Mouse (Mus musculus): Measurements from ENCODE around the gene Cd109.

The Cd109 gene

DNA sequence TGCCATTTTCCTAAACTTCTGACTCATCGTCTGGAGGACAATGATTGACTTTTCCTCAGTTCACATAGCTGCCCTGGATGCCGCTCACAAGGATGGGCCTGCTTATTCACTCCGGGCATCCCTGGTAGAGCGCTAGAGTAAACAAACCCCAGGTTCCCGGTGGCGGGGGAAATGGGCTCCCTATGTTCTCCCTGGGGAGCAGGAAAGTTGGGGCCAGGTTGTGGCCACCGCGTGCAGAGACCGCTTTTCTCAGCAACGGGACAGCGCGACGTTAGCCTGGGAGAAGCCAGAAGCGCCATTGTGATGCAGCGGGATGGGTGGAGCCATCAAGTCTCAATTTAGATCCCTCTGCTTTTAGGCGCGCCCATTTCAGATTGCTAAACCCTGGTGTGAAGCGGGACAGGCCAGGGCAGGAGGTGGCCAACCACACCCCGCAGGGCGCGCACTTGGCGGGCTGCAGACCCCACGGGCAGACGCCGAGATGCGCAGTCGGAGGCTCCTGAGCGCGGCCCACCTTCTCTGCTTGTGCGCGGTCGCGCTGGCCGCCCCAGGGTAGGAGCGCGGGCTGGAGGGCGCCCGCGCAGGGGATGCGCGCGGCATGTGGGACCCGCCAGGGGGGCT, at the start of gene Cd109:
Gene Cd109 (plus strand): TSS at position 146 of the 621 bp plus-strand sequence.
- peak; percentile 83 for DNase-seq (ENCODE audit: inconsistent ontology term)

DNA sequence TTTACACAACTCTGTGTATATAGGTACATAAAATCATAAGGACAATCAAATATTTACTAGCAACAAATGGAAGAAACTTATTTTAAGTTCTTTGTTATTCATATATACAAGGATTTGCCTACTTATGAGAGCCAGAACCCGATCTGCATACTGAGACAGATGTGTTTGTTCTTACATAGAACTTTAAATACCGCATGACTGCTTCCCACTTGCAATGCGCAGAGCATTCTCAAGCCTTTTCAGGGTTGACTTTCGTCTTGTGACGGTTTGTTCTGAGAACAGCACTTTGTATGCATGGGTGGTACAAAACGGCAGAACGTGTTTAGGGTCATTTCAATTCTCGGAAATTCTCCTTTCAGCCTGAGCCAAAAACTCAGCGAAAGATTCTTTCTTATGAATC, 45.4 kb upstream of the Cd109 start:
- no peak for DNase-seq (ENCODE audit: inconsistent ontology term)

DNA sequence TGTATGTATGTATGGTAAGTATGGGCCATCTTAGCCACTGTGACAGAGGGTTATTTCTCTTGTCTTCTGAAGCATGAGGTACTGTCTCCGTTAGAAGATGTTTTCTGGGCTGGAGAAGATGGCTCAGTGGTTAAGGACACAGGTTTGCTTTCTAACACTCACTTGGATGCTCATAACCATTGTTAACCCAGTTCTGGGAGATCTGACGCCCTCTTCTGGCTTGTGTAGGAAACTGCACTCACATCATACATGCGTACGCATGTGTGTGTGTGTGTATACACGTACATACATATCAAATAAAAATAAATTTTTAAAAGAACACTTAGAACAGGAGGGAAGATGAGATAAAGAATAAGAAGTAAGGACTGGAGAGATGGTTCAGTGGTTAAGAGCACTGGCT, 38.9 kb upstream of the Cd109 start:
- DNase-seq (ENCODE audit: inconsistent ontology term) = no peak

DNA sequence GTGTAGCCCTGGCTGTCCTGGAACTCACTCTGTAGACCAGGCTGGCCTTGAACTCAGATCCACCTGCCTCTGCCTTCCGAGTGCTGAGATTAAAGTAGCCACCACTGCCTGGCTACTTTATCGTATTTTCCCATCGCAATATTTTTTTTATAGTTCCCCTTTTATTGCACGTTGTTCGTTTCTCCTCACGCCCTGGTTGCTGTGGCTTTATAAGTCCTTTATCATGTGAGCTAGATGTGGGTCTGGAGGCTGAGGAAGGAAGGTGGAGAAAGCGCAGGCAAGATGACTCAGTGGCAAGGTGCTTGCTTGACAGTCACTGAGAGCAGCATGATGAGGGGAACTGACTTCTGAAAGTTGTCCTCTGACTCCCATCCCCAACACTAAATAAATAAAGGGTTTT, 36.5 kb upstream of the Cd109 start:
- no peak for DNase-seq (ENCODE audit: inconsistent ontology term)

DNA sequence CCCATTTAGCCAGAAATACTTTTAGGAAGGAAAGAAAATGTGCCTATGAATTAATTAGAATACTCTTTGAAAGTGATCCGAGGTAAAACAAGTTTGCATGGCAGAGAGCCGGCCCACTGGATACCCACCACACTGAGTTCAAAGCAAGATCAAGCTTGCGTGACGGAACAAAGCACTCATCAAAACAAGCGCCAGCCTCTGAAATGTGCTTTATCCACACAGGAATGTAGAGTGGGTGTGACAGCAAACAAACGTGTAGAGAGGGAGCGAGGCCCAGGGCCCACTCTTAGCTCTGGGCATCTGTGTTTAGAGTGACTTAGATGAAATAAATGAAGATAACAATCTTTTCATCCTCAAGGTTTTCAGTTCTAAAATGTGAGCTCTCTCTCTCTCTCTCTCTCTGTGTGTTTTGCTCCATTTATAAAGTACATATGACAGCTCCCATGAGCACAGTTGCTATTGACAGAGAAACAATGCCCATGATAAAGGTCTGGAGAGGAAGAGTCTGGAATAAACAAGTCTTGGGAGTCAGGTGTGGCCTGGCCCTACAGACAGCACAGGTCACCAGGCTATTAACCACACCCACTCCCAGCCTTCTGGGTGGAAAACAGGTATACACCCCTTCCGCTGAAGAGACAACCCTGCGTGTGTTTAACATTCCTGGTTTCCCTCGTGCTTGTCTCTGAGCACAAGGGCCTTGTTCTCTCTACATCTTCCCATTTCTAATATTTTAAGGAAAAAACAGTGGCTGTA, 35.5 kb upstream of the Cd109 start:
- peak; percentile 41 for DNase-seq (ENCODE audit: inconsistent ontology term)

DNA sequence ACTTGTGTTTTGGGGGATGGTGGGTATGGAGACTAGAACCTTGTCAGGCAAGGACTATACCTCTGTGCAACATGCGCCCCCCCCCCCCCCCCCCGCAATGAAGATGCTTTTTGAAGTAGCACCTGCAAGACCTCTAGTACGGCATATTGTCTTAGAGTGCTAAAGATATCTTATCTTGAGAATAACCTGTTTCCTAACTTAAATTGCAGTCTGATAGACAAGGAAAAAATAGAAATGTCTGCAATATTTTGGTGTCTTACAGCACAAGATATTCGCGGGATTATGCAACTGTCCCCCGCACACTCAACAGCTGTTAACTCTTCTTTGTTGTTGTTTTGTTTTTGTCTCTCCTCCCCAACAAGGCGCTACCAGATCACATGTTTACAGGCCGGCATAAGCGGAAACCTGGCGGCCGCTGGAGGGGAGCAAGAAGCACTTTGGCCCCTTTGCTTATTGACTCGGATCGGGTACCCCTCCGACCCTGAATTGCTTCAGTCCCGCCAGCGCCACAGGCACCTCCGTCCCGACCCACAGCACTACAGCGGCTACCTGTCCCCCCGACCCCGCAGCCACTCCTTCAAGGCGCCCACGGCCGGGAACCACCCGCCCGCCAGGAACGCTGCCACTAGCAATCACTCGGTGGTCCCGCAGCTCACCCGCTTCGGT, 28.0 kb upstream of the Cd109 start:
- DNase-seq (ENCODE audit: inconsistent ontology term) = no peak

DNA sequence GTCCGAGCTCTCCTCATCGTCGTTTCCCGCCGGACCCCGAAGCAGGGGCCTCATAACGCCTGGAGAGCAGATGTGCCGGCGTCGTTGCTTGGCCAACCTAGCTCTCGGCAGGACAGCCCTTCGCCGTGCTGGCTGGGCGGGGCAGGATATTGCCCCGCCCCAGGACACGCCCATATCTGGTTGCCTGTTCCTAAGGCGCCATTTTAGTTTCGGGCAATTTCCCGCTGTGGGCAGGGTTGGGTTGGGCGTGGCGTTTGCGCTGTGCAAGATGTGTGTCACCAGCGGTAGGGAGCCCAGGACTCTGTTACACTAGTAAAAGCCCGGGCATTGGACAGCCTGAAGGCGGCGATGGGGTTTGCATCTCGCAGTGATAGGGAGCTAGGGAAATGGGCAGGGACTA, 27.4 kb upstream of the Cd109 start, which contains the start of gene Slc17a5:
Gene Slc17a5 (minus strand): TSS at position 128 of the 400 bp plus-strand sequence.
- DNase-seq (ENCODE audit: inconsistent ontology term) = peak; percentile 96

DNA sequence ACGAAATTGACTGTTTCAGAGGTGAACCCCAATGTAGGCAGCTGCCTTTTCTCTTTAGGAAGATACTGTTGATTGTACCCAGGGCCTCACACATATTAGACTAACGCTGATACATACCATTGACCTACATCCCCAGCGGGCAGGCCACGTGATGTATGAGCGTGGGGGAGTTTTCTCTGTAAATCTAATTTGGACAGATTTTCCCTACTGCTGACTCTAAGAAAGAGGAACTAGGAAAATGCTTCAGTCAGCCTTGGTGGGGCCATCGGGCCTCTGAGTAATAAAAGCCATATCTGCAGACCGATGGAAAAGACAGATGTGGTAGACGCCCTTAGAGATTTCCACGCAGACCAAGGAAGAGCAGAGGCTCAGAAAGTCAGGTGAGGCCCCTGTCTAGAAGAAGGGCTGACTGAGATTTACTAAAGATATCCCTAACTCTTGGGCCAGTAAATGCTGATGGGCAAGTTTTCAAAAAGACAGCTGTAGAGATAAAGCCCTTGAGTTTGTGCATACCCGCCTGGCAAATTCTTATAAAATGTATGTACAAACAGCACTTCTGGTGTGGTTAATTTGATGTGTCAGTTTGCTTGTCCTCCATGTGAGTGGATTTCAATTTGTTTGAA, 26.8 kb upstream of the Cd109 start:
- no peak for DNase-seq (ENCODE audit: inconsistent ontology term)

DNA sequence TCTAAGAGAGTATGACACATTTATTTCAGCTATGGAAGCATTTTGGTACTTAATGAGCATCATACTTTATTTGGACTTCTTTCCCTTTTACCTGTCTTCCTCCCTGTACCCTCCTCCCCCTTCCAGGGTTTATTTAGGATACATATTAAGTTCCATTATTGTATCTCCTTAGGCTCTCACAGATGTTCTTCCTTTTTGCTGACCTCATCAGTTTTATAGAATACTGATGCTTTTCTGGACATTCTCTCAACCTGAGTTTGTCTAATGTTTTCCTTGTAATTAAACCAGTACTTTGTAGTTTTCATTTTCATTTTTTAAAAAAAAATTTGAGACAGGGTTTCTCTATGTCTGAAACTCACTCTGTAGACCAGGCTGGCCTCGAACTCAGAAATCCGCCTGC, 24.9 kb upstream of the Cd109 start:
- no peak for DNase-seq (ENCODE audit: inconsistent ontology term)

DNA sequence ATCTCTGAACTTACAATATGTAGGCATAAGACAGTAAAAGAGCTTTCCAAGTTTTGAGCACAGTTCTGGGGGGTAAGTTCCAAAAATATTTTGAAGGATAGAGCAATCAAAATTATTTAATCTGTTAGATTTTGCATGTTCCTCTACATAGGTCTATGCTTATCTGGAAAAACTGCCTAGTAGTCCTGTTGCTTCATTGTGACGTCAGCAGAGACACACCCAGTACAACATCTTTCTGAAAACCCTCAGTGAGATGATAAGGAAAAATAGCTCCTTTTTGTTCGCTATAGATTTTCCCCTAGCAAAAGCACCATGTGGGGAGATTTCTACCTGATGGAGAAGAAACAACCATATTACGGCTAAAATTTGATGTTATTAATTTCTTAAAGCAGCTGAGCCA, 20.1 kb upstream of the Cd109 start:
- DNase-seq (ENCODE audit: inconsistent ontology term) = no peak

DNA sequence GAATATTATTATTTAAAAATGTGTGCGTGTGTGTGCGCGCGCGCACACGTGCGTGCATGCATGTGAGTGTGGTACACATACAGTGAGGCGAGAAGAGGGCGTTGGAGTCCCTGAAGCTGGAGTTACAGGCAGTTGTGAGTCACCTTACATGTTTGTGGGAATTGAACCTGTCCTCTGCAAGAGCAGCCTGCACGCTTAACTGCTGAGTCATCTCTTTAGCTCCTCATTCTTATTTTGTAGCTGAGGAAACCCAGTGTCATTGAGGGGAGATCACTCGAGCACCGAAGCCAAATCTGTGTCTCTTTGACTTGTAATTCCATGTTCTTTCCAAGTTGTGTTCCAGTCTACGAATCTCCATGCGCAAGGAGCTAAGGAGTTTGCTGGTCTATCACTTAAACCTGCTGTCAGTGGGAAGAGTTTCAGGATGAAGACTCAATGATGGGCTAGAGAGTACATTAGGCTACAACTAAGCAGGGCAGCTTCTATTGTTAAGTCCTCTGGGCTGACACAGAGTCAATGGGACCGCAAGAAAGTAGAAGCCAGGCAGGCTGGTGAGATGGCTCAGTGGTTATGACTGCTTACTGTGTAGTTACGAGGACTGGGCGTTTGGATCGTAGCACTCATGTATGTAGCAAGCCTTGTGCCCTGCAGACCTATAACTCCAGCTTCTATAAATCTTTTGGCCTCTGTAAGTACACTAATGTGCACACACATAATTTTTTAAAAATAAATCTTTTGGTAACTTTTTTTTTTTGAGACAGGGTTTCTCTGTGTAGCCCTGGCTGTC, 19.4 kb upstream of the Cd109 start:
- DNase-seq (ENCODE audit: inconsistent ontology term) = no peak

DNA sequence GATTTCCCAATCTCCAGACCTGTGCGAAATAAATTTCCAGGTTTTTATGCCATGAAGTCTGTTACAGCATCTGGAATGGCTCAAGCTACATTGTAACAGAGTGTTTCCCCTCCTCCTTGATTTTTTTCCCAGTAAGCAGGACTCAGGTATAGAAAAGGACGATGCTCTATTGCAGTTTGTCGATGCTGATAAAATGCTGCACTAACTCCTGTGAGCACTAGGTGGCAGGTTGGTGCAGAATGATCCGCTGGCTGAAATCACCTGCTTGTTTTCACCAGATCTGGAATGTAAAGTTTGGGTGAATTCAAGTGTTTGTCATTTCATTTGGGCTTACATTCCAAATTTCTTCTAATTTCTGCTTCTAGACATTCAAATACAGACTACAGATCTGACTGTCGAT, 18.5 kb upstream of the Cd109 start:
- DNase-seq (ENCODE audit: inconsistent ontology term) = no peak

DNA sequence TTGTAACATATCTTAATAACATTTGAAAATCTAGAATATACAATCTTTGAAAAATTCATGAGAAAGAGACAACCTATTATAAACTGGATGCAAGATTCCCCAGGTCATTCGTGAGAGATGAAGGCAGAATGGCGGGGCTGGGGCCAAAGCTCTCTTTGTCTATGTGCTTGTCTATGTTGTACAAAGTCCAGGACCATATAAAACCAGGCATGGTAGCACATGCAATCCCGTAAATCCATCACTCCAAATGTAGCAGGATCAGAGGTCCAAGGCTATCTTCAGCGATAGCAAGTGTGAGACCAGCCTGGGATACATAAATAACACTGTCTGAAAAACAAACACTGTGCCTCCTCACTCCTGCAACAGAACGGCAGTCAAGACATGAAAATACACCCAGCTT, 15.4 kb upstream of the Cd109 start:
- DNase-seq (ENCODE audit: inconsistent ontology term) = no peak

DNA sequence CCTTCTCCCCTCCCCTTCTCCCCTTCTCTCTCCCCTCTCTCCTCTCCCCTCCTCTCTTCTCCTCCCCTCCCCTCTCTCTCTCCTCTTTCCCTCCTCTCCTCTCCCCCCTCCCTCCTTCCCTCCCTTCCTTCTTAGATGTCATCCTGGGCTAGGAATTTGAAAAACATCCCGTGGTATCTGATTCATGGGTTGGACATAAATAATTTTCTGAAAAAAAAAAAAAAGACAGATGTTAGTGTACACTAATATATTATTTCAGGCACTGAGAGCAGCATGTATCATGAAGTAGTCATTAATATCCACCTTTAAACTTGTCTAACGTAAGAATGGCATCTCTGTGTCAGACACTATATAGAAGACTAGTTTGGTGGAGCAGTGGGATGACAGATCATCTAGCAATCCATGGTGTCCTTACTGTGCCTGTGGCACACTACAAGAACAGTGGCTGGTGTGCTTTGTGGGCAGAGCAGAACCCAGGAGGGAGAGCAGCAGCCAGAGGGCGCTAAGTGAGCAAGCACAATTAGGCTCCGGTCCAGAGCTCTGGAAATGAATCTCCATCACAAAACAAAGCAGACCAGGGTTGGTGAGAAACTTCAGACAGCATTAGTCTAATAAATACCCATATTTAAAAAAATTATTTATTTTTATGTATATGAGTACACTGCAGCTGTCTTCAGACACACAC, 14.2 kb upstream of the Cd109 start:
- DNase-seq (ENCODE audit: inconsistent ontology term) = peak; percentile 18

DNA sequence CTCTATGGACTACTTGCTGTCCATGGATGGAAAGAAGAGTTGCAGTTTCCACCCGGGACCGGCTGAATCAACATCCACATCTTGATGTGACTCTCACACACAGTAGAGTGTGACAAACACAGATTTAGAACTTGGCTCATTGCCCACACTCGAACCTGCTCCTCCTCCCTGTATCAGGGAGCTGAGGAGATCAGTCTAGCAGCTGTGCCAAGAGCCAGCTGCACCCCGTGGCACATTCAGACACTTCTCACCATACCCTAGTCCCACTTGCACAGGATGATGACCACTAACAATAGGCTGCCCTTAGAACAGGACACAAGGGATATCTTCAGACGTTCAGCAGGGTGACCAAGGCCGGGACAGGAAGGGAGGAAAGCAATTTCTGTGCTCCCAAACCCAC, 1.1 kb upstream of the Cd109 start:
- no peak for DNase-seq (ENCODE audit: inconsistent ontology term)

DNA sequence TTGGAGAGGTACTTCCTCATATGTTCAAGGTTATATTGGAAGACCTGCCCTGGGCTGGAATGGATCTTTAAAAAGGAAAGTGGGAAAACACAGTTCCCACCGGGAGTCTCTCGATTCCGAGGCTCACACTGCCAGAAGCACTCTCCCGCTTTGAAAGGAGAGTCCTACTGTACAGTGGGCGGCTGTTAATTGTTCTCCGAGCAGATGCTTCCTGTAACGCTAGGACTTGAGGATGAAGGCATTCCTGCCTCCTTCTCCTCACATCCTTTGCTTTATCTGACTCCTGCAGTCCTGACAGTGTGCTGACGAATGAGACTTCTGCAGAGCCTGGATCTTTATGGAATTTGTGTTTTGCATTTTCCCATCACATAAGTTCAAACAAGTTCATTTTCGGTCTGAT, 3.9 kb downstream of the Cd109 start:
- no peak for DNase-seq (ENCODE audit: inconsistent ontology term)

DNA sequence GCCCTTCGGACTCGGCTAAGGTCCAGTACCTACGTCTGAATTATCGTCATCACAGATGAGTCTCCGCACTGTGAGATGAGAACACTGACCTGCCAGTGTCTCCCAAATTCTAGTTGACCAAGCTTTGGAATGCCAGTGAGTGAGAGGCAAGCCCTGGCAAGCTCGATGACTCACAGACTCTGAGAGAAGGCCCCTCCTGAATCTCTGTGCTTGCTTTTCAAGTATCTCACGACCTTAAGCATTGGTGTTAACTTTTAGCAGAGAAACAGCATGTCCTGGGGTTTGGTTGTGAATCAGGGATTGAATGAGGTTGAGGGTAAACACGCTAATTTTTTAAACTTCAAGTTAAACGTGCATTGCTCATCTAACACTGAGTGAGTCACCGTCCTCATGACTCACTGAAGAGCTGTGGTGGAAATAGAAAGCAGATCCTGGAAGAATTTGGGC, 8.0 kb downstream of the Cd109 start:
- peak; percentile 96 for DNase-seq (ENCODE audit: inconsistent ontology term)

DNA sequence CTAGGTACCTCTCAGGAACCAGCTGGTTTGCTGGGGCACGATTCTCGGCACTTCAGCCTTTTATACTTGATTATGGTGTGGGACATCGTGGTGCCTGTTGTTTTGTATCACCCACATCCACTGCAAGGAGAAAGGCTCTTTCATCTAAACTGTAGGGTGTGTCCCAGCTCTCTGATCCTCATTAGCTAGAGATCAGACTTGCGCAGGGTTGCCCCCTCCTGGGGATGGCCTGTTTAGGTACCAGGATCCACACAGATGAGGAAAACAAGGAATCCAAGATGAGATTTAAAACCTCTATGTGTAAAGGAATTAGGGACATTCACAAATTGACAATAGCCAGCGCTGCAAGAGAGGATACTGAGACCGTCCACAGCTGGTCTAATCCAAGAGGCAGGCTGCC, 14.6 kb downstream of the Cd109 start:
- no peak for DNase-seq (ENCODE audit: inconsistent ontology term)

DNA sequence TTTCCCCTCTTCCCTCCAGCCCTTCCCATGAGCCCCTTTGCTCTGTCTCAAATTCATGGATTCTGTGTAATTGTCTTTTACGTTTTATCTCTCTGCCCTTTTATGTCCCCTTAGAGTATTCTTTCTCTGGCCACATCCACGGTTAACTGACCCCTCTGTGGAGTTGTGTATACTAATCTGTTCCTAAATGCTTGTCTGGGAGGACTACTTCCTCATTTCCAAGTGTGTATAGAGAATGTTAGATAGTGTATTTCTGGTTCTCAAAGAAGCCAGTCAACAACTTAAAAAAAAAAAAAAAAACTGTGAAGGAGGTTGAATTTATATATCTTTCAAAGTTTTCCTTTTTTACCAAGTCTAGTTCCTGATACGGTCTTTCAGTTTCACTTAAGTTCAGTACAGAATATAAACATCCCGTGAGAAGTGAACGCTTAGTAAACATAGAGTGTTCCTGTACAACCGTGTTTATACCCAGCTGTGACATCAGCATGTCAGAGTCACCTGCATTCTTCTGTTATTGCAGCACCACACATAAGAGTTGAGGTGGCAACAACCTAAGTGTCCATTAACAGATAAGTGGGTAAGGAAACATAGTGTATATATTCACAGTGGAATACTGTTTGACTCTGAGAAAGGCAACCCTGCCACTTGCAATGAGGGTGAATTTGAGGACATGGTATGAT, 16.5 kb downstream of the Cd109 start:
- DNase-seq (ENCODE audit: inconsistent ontology term) = no peak

DNA sequence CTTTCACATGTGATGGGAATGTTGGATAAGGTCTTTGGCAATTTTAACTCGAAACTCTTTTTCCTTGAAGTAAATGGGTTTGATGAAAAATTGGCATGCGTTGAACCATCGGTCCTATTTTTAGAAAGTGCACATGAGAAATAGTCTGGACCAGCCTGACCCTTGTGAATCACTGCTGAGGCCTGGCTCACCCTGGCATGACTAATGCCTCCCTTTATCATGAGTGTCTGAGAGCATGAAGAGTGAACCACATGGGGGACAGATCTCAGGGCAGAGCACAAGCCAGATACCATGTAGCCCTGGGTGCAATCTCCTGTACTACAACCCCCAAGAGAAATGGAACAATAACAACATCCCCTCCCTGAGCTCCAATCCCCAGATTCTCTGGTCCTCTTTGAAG, 18.6 kb downstream of the Cd109 start:
- peak; percentile 79 for DNase-seq (ENCODE audit: inconsistent ontology term)

DNA sequence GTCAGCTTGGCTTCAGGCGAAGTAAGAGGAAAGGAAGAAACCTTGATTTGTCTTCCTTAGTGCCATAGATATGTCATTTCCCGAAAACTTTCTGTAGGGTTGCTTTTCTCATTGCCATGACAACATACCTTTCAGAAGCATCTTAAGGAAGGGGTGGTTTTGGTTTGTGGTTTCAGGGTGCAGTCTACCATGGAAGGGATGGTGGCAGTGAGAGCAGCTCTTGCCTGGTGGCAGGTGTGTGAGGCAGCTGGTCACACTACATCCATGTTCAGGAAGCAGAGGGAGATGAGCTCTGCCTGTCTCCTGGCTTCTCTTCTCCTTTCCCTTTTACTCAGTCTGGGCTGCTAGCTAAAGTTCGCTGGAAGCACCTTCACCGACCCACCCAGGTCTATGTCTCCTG, 26.0 kb downstream of the Cd109 start:
- no peak for DNase-seq (ENCODE audit: inconsistent ontology term)

All from Muller cell, postnatal 12 days (primary cell).